Mouse (Mus musculus) adrenal gland, adult 18-20 months (tissue): ENCODE results near the gene Chst1. TPM values are rescaled to one million over a fixed set of nuclear protein-coding genes. Genes with fewer than 3 reads are reported as not detected.

Source experiments
- DNase-seq, 2 experiments: peaks; one replicate each; pipeline ENCODE4 v3.0.0; 2021 to 2022; ENCODE audit warnings: low spot score in 2 of 2
- total RNA-seq, 2 experiments: library from RNA; stranded (reverse); gene quantifications; 1 replicate in 1 of 2; 2 replicates in 1 of 2; pipeline ENCODE4 v1.2.3; 2021

Chst1 gene
- total RNA-seq, 2 experiments from 2014 or later, result 13.2 to 20.4 TPM

DNA sequence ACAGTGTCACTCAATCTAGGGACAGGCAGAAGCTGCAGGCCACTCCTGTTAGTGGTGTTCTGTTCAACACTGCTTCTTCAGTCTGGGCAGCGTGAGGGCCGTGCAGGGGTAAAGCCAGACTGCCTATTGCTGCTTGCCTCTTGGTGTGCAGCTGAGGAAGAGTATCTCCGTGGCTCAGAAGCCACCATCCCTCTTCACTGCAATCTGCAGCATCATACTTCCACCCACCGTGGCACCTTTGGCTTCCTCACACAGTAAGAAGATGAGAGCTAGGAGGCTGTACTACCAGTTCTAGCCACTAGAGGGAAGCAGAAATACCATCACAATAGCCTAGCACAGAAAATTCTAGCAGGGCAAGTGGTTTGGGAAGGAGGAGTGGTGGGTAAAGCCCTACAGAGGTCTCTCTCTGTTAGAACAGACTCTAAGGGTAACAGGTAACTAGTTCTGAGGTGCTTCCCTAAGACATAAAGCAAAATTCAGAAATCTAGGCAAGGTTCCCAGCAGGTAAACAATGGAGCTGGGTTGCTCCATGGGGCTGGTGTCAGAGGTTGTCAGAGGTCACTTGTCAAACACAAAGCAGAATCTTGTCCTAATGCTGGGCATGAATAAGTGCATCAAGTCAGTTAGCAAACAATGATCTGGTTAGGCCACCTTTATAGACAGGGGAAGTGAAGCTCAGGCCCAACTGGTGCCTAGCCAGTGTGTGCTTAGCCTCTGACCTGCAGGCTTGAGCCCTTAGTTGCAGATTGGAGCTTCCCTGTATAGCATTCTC, 9.5 kb downstream of the Chst1 start:
- peak in 1 of 2 experiments; percentile 44 for DNase-seq

GRCm38 (mm10) chr2:92609704-92610379, 10.3 kb downstream of the Chst1 start:
- DNase-seq, result no peak

DNA sequence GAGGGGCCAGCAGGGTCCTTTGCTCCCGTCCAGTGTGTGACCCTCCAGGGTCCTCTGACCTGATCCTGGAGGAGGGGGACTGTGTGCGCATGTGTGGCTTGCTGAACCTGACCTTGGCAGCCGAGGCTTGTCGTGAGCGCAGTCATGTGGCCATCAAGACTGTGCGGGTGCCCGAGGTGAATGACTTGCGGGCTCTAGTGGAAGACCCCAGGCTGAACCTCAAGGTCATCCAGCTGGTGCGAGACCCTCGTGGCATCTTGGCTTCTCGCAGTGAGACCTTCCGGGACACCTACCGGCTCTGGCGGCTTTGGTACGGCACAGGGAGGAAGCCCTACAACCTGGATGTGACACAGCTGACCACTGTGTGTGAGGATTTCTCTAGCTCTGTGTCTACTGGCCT, 14.1 kb downstream of the Chst1 start:
- no peak for DNase-seq

DNA sequence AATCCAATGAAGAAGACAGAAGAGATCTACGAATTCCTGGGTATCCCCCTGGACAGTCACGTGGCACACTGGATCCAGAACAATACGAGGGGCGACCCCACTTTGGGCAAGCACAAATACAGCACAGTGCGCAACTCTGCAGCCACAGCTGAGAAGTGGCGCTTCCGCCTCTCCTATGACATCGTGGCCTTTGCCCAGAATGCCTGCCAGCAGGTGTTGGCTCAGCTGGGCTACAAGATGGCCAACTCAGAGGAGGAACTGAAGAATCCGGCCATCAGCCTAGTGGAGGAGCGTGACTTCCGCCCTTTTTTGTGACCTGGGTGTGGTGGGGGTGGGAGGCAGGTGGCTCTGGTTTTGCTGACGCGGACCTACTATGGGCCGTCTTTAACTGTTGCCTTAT, 14.6 kb downstream of the Chst1 start:
- no peak for DNase-seq

DNA sequence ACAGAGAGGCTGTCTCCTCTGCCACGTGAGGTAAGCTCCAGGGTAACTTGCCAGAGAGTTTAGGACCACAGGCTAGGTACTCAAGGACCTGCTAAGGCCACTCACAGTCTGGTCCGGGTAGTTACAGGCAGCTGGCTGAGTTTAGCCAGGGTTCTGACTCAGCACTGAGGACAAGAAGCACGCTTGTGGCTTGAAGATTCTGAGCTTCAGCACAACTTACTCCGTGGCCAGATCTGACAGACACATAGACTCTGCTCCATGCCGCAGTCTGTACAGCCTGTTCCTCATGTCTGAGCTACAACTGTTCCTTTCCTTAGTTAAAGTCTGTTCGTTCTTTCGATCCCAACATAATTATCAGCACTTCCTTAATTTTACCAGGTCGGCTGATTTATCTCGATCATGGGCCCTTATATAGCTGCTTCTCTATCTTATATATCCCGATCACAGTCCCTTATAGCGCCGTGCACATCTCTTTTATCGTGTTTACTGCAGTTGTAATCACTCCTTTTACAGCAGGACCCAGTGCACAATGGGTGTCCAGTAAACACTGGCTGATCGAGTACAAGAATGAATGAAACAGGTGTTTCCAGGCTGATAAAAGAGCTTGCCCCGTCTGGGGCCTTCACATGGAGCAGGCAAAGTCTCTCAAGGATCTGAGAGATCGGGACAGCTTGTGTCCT, 17.7 kb downstream of the Chst1 start:
- no peak for DNase-seq

DNA sequence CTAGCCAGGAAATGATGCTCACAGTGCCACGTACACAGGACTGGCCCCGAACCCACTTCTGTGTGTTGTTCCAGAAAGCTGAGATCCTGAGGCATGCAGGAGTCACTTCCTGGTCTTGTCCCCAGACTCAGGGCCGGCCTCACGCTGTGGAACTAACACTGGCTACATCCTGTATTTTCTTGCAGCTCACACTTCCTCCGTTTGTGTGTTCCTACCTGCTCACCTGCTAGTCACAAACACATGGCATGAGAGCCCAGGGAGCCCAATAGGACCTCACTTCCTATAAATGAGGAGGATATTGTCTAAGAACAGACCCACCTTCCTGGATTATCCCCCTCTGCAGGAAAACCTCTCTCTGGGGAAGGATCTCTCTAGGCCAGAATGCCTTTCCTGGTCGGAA, 18.5 kb downstream of the Chst1 start:
- no peak for DNase-seq

GRCm38 (mm10) chr2:92627633-92628032, 28.1 kb downstream of the Chst1 start:
- DNase-seq, result no peak

DNA sequence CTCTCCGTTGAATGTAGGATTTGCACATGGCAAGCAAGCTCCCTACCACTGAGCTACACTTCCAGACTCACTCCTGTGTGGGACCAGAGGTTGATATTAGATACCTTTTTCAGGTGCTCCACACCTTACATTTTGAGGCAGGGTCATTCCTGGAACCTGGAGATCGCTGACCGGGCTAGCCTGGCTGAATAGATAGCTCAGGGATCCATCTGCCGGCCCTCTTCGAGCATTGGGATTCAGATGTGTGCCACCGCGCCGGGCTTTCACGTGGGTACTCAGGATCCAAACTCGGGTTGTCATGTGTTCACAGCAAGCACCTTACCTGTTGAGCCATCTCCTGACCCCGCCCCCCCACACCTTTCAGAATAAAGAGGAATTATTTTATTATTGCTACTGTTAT, 31.3 kb downstream of the Chst1 start:
- DNase-seq, result no peak

GRCm38 (mm10) chr2:92632027-92632426, 32.5 kb downstream of the Chst1 start:
- DNase-seq, result no peak

DNA sequence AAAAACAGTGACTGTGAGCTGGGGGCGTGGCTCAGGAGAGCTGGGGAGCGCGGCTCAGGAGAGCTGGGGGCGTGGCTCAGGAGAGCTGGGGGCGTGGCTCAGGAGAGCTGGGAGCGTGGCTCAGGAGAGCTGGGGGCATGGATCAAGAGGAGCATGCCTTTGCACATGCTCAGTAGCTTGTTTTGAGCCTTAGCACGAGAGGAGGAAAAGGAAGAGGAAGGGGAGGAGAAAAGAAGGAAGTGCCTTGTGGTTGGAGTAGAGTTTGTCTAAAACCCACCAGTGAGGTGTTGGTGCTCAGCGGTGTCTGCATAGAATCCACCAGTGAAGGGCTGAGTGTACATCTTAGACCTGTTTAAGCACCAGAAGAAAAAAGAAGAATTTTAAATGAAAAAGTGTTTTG, 41.0 kb downstream of the Chst1 start:
- DNase-seq, result no peak

GRCm38 (mm10) chr2:92645282-92646037, 46.0 kb downstream of the Chst1 start:
- DNase-seq, result peak; percentile 21 to 40

DNA sequence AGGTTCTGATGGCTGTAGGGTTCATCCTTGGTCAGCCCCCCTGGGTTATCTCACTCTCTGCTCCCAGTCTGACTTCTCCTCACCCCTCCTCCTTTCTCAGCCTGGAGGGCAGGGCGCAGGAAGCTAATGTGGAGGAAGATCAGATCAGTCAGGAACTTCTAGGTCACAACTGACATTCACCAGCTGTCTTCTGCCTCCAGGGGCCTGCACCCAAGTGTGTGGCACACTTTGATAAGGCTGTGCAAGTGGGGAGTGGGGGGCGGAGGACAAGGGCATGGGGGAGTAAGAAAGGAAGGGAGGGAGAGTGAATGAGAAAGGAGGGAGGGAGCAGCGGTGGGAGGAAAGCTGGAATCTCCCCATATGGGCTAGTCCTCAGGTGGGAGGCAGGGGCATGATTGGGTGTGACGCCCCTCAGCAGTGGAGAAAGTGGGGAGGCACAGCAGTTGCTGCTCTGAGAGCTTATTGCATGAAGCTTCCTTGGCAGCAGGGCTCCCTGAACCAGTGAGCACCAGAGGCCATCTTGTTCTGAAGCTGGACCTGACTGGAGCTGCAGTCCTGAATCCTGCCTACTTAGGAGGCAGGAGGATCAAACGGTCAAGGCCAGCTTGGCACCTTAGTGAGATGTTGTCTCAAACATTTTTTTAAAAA, 49.8 kb downstream of the Chst1 start:
- DNase-seq, result no peak

GRCm38 (mm10) chr2:92650428-92650827, 50.9 kb downstream of the Chst1 start:
- DNase-seq, result no peak

GRCm38 (mm10) chr2:92651294-92651816, 51.8 kb downstream of the Chst1 start:
- no peak for DNase-seq

GRCm38 (mm10) chr2:92657189-92657588, 57.7 kb downstream of the Chst1 start:
- no peak for DNase-seq

GRCm38 (mm10) chr2:92658293-92659150, 59.0 kb downstream of the Chst1 start:
- no peak for DNase-seq

GRCm38 (mm10) chr2:92659491-92660035, 60.1 kb downstream of the Chst1 start:
- DNase-seq, result no peak

DNA sequence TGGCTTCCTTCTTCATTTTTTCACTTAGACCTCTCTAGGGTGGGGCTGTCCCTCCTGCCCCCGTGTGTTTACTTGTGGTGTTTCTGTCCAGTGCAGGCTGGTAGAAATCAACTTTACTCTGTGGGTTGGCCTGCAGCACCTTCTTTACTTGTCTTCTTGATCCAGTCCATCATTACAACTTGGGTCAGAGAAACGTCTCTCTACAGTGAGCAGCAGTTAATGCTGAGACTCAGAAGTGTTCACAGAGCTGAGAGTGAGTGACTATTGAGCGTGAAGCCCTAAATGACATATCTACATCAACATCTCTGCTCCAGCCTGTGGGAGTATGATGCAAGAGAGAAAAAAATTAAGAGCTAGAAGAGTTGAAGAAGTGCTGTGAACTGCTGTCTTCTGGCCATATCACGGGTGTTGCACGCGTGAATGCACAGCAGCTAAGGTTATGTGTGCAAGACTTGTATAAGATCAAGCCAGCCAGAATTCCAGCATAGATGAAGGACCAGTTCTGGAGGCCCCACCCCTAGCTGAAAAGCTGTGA, 63.1 kb downstream of the Chst1 start:
- no peak for DNase-seq
